Mouse (Mus musculus): ENCODE results near the gene Olfr1342.
A peak's percentile ranks its signal among the peaks of the same experiment; 100 is the strongest.

Olfr1342 gene

GRCm38 (mm10) chr4:118692412-118692973, at the start of gene Olfr1342:
Olfr1342 (minus strand) TSS chr4:118692756.
- no peak for DNase-seq

DNA sequence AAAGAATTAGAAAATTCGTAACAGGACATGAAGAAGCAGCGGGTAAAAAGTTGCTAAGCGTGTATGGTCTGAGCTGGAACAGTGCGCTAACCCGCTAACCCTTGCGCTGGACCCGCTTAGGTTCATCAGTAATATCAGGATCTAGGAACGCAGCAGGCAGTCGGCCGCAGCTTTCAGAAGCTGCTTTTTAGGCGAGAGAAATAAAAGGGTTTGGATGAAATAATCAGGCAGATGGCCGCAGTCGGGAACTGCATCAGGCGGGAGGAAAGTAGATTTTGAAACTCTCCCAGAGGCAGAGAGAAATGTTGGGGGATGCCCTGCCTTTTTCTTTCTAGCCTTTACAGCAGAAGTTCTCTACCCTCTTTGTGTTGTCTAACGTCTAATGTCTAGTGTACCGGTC, 49.3 kb upstream of the Olfr1342 start:
- no peak for DNase-seq

DNA sequence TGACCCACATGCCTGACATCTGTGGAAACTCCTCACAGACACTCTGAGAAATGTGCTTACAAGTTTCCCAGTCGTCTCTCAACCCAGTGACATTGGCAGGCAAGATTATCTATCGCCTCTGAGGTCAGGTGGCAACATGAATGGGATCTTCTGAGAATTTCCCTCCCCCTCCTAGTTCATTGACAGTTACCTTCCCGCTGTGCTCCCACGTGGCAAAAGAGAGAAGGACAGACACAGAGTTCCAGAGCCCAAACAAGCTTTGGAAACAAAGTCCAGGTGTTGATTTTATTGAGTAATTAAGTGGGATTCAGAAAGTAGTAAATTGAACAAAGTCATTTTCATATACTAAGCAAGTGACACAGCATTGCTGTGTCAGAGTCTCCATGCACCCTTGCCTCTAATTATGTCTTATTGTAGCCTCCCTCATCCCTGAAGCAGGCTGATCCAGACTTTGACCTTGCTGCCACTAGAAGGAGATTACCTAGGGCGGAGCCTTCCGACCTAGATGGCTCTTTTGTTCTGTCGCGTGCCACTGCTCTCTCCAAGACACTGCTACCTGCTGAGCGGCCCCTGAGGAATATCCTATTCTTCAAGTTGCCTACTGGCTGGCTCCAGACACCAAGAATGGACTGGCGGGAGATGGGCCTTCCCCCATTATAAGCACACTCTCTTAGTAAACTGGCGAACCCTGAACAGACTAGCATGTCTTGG, 48.6 kb upstream of the Olfr1342 start:
- DNase-seq: no peak

- DNase-seq: no peak
Observed at GRCm38 (mm10) chr4:118739574-118739973, 47.0 kb upstream of the Olfr1342 start.

DNA sequence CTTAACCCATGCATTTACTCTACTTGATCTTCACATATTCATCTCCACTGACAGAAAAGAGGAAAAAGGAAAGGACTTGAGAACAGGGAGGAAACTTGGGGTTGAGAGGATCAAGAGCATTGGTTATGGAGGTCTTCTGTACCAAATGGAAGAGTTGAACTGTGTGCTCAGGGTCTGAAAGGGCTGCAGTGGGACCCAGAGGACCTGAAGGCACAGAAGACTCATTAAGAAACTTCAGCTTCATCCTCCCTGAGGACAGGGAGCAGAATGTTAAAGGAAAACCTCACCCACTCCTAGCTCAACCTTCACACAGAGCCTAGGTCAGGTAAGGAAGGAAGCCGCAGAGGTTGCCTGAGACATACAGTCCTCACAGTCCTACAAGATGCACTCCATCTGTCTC, 39.3 kb upstream of the Olfr1342 start, which contains the start of gene Olfr1339:
TSS of gene Olfr1339 (plus strand) at position 301 of the 400 bp plus-strand sequence.
- DNase-seq: no peak

GRCm38 (mm10) chr4:118721742-118722483, 29.4 kb upstream of the Olfr1342 start:
- DNase-seq: no peak

GRCm38 (mm10) chr4:118719838-118720237, 27.3 kb upstream of the Olfr1342 start, which contains the start of gene Olfr1340:
Olfr1340 (plus strand) TSS chr4:118720138.
- no peak for DNase-seq

DNA sequence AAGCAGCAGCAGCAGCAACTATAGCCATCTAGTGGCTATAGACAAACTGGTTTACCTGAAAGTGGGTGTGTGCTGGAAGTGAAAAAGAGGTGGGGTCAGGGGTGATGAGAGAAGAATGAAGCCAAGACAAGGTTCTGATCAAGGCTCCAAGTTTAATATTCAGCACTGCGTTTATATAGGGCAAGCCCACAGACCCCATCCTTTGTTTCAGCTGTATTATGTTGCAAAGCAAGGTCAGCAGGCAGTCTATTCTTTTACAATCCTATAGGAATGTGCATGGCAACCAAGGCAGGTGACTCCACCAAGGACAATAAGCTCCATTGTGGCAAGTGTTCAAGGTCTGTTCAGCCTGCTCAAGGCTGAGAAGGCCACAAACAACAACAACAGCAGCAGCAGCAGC, 19.1 kb upstream of the Olfr1342 start:
- DNase-seq: no peak

DNA sequence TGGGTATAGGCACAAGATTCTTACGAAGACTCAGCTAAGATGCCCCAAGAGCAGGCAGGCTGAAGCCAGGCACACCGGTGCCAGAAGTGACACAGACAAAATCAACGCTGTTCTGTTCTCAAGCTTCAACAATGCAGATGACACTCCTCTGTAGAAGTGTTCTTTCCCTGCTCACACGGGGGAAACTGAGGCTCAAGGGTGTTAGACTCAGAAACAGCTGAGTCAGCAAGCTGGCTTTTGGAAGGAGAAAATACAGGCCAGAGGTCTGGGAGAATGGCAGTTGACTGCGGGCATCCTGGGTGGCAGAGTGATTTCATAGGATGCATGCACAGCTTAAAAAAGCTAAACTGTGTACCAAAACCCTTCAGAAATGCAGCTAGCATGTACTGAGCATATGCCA, 15.5 kb upstream of the Olfr1342 start:
- DNase-seq: no peak

DNA sequence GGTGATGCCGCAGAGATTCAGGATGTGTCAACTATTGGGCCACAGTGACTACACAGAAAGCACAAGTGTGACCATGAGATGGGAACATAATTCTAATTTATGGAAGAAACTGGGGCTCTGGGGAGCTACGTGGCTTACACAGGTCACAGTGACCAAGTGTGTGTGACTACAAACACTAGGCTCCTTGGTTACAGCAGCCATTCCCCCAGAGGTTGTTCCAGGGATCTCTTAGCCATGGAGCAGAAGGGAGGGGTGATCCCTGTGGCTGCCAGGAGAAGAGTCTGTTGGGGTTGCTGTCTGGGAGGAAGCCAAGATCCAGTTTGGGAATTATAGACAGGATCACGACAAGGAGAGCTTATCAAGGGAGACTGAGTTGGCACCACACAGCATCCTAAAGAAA, 10.7 kb upstream of the Olfr1342 start, which contains the start of gene Olfr1341:
TSS of gene Olfr1341 (plus strand) at position 301 of the 400 bp plus-strand sequence.
- no peak for DNase-seq

- no peak for DNase-seq
Observed at GRCm38 (mm10) chr4:118693812-118694211, 1.3 kb upstream of the Olfr1342 start.

DNA sequence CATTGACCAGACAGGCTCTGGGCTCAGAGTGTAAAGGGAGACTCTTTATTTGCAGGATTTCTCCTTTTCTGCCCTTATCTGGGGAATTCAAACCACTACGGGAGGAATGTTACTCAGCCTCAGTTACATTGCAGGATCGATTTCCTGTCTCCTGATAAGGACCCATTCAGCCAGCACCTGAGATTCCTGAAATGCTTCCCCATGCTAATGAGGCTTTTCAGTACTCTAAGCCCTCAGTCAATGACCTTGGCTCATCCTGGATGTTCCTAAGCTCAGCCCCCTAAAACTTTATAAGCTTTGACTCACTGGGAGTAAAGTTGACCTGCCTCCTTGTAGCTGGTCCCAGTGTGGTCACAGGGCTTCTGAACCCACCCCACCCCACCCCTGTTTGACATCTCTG, 5.5 kb downstream of the Olfr1342 start:
- no peak for DNase-seq

DNA sequence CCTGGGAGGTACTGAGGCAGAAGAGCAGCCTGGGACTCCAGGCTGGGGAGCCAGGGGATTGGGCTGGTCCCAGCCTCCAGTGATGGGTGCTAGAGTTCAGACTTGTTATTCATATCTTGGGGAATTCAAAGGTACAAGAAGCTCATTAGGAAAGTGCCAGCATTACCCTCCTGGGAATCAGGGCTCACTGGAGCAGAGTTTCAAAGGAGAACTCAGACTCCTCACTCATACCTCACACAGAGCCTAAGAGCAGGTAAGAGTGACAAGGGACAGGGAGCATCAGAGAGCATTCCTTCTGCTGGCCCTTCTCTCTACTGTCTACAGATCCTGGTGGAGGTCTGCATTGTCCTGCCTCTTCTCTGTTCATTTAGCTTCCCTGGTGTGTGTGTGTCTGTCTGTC, 33.9 kb downstream of the Olfr1342 start, which contains the start of gene Olfr62:
TSS of gene Olfr62 (plus strand) at position 301 of the 400 bp plus-strand sequence.
- DNase-seq: no peak

DNA sequence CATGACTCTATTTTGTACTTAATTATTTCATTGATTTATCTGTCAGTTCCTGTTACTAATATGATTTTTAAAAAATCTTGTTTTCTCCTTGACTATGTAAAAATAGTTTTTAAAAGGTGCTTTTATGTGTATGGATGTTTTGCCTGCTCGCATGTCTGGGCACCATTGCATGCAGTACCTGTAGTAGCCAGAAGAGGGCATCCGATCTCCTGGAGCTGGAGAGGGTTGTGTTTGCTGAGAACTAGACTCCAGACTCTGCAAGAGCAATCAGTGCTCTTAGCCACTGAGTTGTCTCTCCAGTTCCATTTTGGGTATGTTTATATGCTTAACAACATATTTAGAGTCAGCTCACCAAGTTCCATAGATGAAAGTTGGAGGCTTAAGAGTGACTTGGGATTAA, 47.3 kb downstream of the Olfr1342 start:
- DNase-seq: peak; percentile 51

GRCm38 (mm10) chr4:118642346-118643190, 50.0 kb downstream of the Olfr1342 start:
- DNase-seq: peak; percentile 26
